Mouse (Mus musculus): ENCODE measurements around the gene Mydgf.

Gene Mydgf

DNA sequence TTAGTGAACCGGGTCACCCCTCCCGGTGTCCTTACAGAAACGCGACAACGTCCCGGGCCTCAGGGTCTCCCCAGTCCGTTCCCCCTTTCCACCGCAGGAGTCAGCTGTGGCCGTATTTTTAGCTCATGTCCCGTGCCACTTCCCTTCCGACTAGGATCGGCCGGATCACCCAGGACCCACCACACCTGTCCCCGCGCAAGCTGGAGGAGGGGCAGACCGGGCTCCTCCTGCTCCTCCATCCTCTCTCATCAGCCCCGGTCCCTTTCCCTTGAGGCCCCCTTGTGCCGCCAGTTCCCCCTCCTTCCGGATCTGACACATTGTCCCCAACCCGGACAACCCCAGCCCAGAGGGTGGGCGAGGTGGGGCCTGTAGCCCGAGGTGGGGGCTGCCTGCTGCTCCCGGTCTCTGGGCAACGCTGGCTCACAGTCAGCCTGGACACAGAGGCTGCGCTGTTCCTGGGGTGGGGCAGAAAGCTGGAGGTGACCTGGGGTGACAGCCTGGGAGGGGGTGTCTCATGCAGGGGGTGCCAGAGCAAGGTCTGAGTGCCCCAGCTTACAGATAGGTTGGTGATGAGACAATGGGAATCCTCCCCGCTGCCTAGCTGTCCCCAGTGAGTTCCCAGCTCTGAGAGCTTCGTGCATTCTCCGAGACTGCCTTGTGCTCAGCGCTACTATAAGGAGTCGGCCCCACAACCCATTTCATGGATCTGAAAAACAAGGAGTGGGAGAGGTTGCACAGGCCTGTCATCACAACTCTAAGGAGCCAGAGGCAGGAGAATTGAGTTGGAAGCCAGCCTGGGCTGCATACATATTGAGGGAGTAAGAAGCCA lies 34.7 kb downstream of the Mydgf start:
- in situ Hi-C loops (cut with MboI; ENCODE audit: unreplicated experiment in 2 of 2) = no loop called here

GRCm38 (mm10) chr17:56148280-56148679 lies 35.4 kb downstream of the Mydgf start:
- in situ Hi-C loops (cut with MboI; ENCODE audit: unreplicated experiment in 2 of 2) = no loop called here

GRCm38 (mm10) chr17:56147420-56147819 lies 36.3 kb downstream of the Mydgf start:
- in situ Hi-C loops (cut with MboI; ENCODE audit: unreplicated experiment in 2 of 2) = no loop called here

- in situ Hi-C loops (cut with MboI; ENCODE audit: unreplicated experiment in 2 of 2) = no loop called here
Measured at GRCm38 (mm10) chr17:56146131-56146530, 37.6 kb downstream of the Mydgf start.

- in situ Hi-C loops (cut with MboI; ENCODE audit: unreplicated experiment in 2 of 2) = no loop called here
Measured at GRCm38 (mm10) chr17:56144546-56144945, 39.2 kb downstream of the Mydgf start.

- in situ Hi-C loops (cut with MboI; ENCODE audit: unreplicated experiment in 2 of 2) = no loop called here
Measured at GRCm38 (mm10) chr17:56141702-56142605, 41.8 kb downstream of the Mydgf start.

GRCm38 (mm10) chr17:56139858-56140595 lies 43.7 kb downstream of the Mydgf start, which contains the start of gene Sema6b:
Gene Sema6b (minus strand): TSS chr17:56140343.
- in situ Hi-C loops (cut with MboI; ENCODE audit: unreplicated experiment in 2 of 2) = no loop called here

DNA sequence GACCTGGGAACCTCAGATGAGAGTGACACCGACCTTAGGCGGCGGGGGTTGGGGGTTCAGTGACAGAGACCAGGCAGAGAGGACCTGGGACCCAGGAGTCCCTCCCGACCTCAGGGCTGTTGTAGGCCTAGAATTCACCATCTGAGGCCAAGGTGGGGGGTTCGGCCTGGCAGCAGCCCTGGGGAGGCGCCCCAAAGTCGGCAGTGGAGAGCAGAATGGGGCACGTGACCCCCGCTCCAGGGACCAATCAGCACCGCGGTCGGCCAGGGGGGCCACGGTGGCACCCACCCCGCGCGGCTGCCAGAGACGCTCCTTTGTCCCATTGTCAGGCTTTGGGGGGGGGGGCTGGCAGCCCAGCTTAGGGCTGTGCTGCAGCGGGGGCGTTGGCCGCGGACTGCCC lies 44.4 kb downstream of the Mydgf start:
- in situ Hi-C loops (cut with MboI; ENCODE audit: unreplicated experiment in 2 of 2) = no loop called here

- in situ Hi-C loops (cut with MboI; ENCODE audit: unreplicated experiment in 2 of 2) = no loop called here
Measured at GRCm38 (mm10) chr17:56137839-56138613, 45.7 kb downstream of the Mydgf start.

- in situ Hi-C loops (cut with MboI; ENCODE audit: unreplicated experiment in 2 of 2) = no loop called here
Measured at GRCm38 (mm10) chr17:56136558-56136957, 47.2 kb downstream of the Mydgf start.

DNA sequence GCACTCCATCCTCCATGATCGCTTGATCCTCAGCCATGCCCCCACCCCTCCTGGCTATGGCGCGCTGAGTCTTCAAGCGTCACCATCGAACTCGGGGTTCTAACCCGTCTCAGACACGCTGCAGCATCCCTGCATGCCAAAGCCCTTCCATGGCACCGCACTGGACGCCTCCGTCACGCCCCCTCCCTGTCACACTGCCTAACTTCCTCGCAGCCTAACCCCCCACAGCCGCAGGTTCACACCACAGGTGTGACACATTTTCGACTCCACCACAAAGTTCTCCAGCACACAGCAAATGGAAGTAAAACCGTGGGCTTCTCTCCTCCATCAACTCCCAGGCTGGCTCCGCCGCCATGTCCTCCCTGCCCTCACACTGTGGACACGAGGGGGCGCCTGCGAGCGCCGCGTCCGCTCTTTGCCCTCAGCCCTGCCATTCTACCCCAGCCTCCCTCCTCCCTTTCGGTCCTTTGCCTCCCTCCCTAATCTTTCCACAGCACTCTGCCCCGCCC lies 49.2 kb downstream of the Mydgf start:
- in situ Hi-C loops (cut with MboI; ENCODE audit: unreplicated experiment in 2 of 2) = loop anchor here (5.0 kb wide), 5 partner anchors 118 to 218 kb away; partner anchors contain the start of gene Fem1a (in 1 of the 2)

DNA sequence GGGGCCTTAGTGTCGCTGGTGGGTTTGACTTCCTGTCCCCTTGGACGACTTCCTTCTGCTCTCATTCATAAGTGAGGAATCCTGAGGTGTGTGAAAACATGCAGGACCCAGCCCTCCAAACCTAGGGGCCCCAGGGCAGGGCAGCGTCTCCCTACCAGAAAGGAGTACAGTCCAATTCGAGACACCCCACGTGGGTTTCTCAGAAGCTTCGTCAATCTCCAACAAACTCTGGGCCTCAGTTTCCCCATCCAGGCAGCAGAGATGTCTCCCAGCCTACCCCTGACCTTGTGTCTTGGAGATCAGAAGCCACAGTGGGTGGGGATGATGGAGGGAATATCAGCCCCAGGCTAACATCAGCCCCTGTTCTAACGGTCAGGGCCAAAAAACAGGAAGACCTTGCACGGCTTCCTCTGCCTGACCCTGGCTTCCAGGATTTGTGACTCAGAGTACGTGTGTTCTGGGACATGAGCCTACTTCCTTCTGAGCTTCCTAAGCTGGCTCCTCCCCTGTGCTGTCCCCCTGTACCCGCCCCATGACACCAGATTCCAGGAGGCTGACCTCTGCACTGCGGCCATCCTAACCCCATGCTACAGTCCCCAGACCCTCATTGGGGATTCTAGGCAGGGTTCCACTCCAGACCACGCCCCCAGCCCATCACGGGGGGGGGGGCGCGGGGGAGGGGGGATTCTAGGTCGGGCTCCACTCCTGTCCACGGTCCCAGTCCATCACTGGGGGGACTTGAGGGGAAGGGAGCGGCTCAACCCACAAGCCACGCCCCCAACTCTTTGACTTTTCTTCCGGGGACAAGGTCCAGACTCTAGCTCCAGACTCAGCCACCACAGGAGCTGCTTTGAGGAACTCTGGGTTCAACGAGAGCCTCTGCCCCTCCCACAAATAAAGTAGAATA lies 50.0 kb downstream of the Mydgf start:
- in situ Hi-C loops (cut with MboI; ENCODE audit: unreplicated experiment in 2 of 2) = loop anchor here (5.0 kb wide), 5 partner anchors 119 to 219 kb away; partner anchors contain the start of gene Fem1a (in 1 of the 2)

DNA sequence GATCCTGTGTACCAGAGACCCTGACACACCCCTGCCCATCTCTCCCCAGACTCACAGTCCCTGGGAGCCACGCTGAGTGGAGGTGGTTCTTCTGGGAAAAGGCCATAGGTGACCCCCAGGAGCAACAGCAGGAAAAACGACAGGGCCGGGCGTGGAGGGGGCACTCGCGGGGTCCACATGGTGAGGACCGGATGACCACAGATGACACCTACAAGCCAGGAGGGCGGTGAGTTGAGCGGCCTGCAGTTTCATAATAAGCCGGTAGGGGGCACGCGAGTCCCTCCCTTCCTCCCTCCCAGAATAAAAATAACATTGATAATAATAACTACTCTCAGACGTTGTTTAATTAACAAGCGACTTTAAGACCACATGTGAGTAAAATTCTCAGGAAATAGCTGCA lies 51.1 kb downstream of the Mydgf start:
- in situ Hi-C loops (cut with MboI; ENCODE audit: unreplicated experiment in 2 of 2) = loop anchor here (5.0 kb wide), 5 partner anchors 120 to 220 kb away; partner anchors contain the start of gene Fem1a (in 1 of the 2)

- in situ Hi-C loops (cut with MboI; ENCODE audit: unreplicated experiment in 2 of 2) = loop anchor here (5.0 kb wide), 5 partner anchors 120 to 220 kb away; partner anchors contain the start of gene Fem1a (in 1 of the 2)
Measured at GRCm38 (mm10) chr17:56131814-56132213, 51.9 kb downstream of the Mydgf start.

DNA sequence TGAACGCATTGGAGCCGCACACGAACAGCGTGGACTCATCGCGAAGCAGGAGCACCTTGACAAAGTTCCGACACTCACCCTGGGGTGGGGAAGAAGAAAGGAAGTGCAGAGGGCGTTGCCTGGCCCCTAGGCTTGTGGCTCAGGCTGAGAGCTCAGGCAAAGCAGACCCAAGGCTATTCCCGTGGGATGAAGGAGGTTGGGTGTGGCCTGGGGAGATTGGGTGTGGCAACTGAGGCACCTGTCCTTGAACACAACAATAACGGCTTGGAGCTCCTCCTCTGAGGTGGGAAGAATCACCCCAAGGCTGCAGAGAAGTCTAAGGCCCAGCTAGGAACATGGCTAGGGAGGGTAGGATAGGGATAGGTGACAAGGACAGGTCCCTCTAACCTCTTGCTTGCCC lies 52.6 kb downstream of the Mydgf start:
- in situ Hi-C loops (cut with MboI; ENCODE audit: unreplicated experiment in 2 of 2) = loop anchor here (5.0 kb wide), 5 partner anchors 121 to 221 kb away; partner anchors contain the start of gene Fem1a (in 1 of the 2)

GRCm38 (mm10) chr17:56128246-56128645 lies 55.5 kb downstream of the Mydgf start:
- in situ Hi-C loops (cut with MboI; ENCODE audit: unreplicated experiment in 2 of 2) = loop anchor here (5.0 to 10.0 kb wide), 2 partner anchors 34 to 427 kb away; partner anchors contain the start of genes Tnfaip8l1 (in 2 of the 2) and Gm20219 (in 1 of the 2)

DNA sequence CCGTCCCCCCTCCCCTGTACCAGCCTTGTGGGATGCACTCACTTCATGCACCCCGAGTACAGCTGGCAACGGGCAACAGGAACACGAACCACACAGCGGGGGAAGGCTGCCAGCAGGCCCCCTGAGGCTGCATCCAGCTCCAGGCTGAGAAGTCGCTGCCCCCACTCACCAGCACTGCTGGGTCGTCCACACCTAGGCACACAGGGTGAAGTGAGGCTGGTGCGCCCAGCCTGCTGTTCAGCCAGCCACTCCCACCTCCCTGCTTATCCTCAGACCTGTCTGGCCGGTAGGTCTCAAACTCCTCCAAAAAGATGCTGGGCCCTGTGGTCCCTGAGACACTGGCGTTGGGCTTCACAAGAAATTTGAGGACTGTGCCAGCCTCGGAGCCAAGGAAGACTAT lies 57.5 kb downstream of the Mydgf start:
- in situ Hi-C loops (cut with MboI; ENCODE audit: unreplicated experiment in 2 of 2) = loop anchor here (5.0 to 10.0 kb wide), 2 partner anchors 36 to 429 kb away; partner anchors contain the start of genes Tnfaip8l1 (in 2 of the 2) and Gm20219 (in 1 of the 2)
